Mouse (Mus musculus) CD4-positive, CD25-positive, alpha-beta regulatory T cell, adult 2 months (primary cell): ENCODE measurements around the gene Eml1.
"Not testable (repeated sequence)": the region's sequence is repeated elsewhere in the genome, so short reads cannot be mapped to it uniquely, and the experiment has no call there.

Experiments
- DNase-seq: peaks from one replicate; pipeline ENCODE4 v3.0.0-alpha.2; 2012; ENCODE audit warnings: low read depth, low spot score

Gene Eml1

GRCm38 (mm10) chr12:108472898-108473297 lies 102.1 kb downstream of the Eml1 start:
- no peak for DNase-seq

- DNase-seq = no peak
Observed at GRCm38 (mm10) chr12:108474440-108474839, 103.7 kb downstream of the Eml1 start.

- no peak for DNase-seq
Observed at GRCm38 (mm10) chr12:108478714-108479113, 108.0 kb downstream of the Eml1 start.

- DNase-seq = no peak
Observed at GRCm38 (mm10) chr12:108480704-108481365, 110.1 kb downstream of the Eml1 start.

- no peak for DNase-seq
Observed at GRCm38 (mm10) chr12:108489076-108489475, 118.3 kb downstream of the Eml1 start.

GRCm38 (mm10) chr12:108489741-108490140 lies 119.0 kb downstream of the Eml1 start:
- no peak for DNase-seq

GRCm38 (mm10) chr12:108490336-108490735 lies 119.6 kb downstream of the Eml1 start:
- no peak for DNase-seq

GRCm38 (mm10) chr12:108490954-108491353 lies 120.2 kb downstream of the Eml1 start:
- DNase-seq = peak; percentile 8

- DNase-seq = peak; percentile 66
Observed at GRCm38 (mm10) chr12:108494011-108494541, 123.3 kb downstream of the Eml1 start.

- no peak for DNase-seq
Observed at GRCm38 (mm10) chr12:108495455-108496235, 124.9 kb downstream of the Eml1 start.

- no peak for DNase-seq
Observed at GRCm38 (mm10) chr12:108503064-108503463, 132.3 kb downstream of the Eml1 start.

GRCm38 (mm10) chr12:108503582-108503981 lies 132.8 kb downstream of the Eml1 start:
- no peak for DNase-seq

- no peak for DNase-seq
Observed at GRCm38 (mm10) chr12:108505846-108506245, 135.1 kb downstream of the Eml1 start.

- not testable (repeated sequence) for DNase-seq
Observed at GRCm38 (mm10) chr12:108507046-108507445, 136.3 kb downstream of the Eml1 start.

- DNase-seq = no peak
Observed at GRCm38 (mm10) chr12:108510571-108510970, 139.8 kb downstream of the Eml1 start.

- DNase-seq = peak; percentile 40
Observed at GRCm38 (mm10) chr12:108511009-108511408, 140.3 kb downstream of the Eml1 start.

GRCm38 (mm10) chr12:108515464-108515863 lies 144.7 kb downstream of the Eml1 start:
- DNase-seq = no peak

- DNase-seq = no peak
Observed at GRCm38 (mm10) chr12:108519374-108519773, 148.6 kb downstream of the Eml1 start.

GRCm38 (mm10) chr12:108529214-108529613 lies 158.5 kb downstream of the Eml1 start:
- DNase-seq = peak; percentile 79

- no peak for DNase-seq
Observed at GRCm38 (mm10) chr12:108534484-108534883, 163.7 kb downstream of the Eml1 start.

- peak; percentile 35 for DNase-seq
Observed at GRCm38 (mm10) chr12:108536461-108536860, 165.7 kb downstream of the Eml1 start.

GRCm38 (mm10) chr12:108541088-108541487 lies 170.3 kb downstream of the Eml1 start:
- DNase-seq = peak; percentile 67
